Mouse (Mus musculus): Measurements from ENCODE around the gene Asb2. TPM values are rescaled to one million over a fixed set of nuclear protein-coding genes. Genes with fewer than 3 reads are reported as not detected.

Asb2 gene
- polyA plus RNA-seq, 1 experiment from 2014 or later, result 0.39 TPM

DNA sequence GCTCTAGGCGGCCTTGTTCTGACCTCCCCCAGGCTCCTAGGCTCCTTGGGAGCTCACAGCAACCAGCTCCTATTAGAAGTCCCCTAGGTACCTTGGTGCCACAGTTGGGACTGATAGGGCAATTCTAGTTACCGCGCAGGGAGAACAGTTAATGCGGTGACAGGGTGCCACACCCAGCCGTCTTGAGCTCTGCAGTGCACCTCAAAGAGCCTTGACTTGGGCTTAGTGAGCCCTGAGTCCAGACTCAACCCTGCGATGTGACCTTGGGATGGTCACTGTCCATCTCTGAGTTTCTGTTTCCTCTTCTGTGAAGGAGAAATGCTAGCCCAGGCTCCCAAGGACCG lies 12.5 kb upstream of the Asb2 start:
- ATAC-seq (ENCODE audit: low FRiP score, low TSS enrichment), result no peak
- WGBS, result 79% methylated on average over 7 of the region's 7 CpGs
- Histone ChIP-seq H3K4me1 (ENCODE audit: control insufficient read depth, insufficient read depth, low read length) (no peaks in the 10 kb centered on the region), H3K9me3 (ENCODE audit: control insufficient read depth, low read length) (no peaks in the 10 kb centered on the region), H3K4me2 (ENCODE audit: low read length) (no peak overlapping the region; the same call in 1 of the 2 replicates), H3K36me3 (ENCODE audit: control insufficient read depth, insufficient read depth, low read length) (no peaks in the 10 kb centered on the region), H3K27me3 (ENCODE audit: control insufficient read depth, insufficient read depth, low read length) (no peaks in the 10 kb centered on the region), H3K27ac (replicated peaks; ENCODE audit: low read depth, low read length) (no peak overlapping the region), H3K9ac (replicated peaks; ENCODE audit: low read length) (no peak overlapping the region), H3K4me3 (replicated peaks; ENCODE audit: low read depth, low read length) (no peak overlapping the region)
- DNase-seq, result no peak

DNA sequence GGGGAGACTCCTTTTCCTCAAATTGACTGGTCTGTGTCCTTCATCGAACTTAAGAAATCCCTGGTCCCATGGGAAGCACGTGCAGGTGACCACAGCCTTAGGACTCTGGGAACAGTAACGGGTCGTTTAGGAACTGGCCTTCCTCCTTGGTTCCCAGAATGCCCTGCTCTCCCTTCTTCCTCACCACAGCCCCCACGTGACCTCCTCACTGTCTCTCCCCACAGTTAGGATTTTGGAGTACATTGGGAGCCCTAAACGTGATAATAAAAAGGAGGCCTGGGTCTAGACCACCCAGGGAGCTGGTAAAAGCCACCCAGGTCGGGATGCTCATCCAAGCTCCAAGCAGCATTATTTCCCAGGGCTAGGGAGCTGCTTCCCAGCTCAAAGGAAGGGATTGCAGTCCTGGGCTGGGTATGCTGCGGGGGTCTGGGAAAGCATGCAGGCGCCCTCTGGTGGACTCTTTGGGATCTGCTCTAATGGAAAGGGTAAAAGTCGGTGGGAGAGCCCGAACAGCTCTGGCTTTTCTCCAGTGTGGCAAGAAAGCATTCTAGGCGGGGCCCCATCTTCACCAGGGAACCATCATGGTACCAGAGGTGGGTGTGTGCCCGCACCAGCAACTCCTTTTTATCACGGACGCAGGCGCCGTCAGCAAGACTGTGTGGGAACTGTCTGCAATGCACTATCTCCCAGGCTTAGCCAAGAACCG lies 12.0 kb upstream of the Asb2 start:
- H3K4me3 ChIP-seq (replicated peaks; ENCODE audit: low read depth, low read length), result no peak overlapping the region
- H3K36me3 ChIP-seq (ENCODE audit: control insufficient read depth, insufficient read depth, low read length), result no peaks in the 10 kb centered on the region
- H3K27ac ChIP-seq (replicated peaks; ENCODE audit: low read depth, low read length), result no peak overlapping the region
- peak overlapping the region; percentile 15; the same call in 1 of the 2 replicates for H3K4me2 ChIP-seq (ENCODE audit: low read length)
- WGBS, result 18% methylated on average over 18 of the region's 18 CpGs
- DNase-seq, result peak; percentile 89
- H3K9me3 ChIP-seq (ENCODE audit: control insufficient read depth, low read length), result no peaks in the 10 kb centered on the region
- ATAC-seq (ENCODE audit: low FRiP score, low TSS enrichment), result peak; percentile 74
- no peak overlapping the region for H3K9ac ChIP-seq (replicated peaks; ENCODE audit: low read length)
- no peaks in the 10 kb centered on the region for H3K4me1 ChIP-seq (ENCODE audit: control insufficient read depth, insufficient read depth, low read length)
- no peaks in the 10 kb centered on the region for H3K27me3 ChIP-seq (ENCODE audit: control insufficient read depth, insufficient read depth, low read length)

DNA sequence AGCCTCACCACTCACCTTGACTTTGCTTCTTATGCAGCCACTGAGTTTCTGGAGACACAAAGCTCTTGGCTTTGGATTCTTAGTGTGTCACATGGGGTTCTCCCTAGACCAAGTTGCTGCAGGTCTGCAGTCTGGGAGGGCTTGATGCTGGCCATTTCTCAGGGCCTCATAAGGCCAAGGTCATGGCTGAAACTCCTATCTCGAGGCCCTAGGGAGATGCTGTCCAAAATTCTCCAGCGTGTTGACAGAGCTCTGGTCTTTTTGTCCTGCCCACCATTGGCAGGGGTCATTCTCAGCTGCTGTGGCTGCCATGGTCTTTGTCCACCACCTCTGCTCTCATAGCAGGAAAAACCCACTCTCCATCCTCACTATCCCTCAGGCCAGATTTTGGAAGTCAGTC lies 11.4 kb upstream of the Asb2 start:
- H3K27ac ChIP-seq (replicated peaks; ENCODE audit: low read depth, low read length), result no peak overlapping the region
- no peaks in the 10 kb centered on the region for H3K4me1 ChIP-seq (ENCODE audit: control insufficient read depth, insufficient read depth, low read length)
- DNase-seq (no peak), ATAC-seq (ENCODE audit: low FRiP score, low TSS enrichment) (no peak)
- no peak overlapping the region for H3K4me3 ChIP-seq (replicated peaks; ENCODE audit: low read depth, low read length)
- 83% methylated on average over 2 of the region's 2 CpGs for WGBS
- H3K9ac ChIP-seq (replicated peaks; ENCODE audit: low read length), result no peak overlapping the region
- no peak overlapping the region for H3K4me2 ChIP-seq (ENCODE audit: low read length)
- H3K36me3 ChIP-seq (ENCODE audit: control insufficient read depth, insufficient read depth, low read length), result no peaks in the 10 kb centered on the region
- no peaks in the 10 kb centered on the region for H3K9me3 ChIP-seq (ENCODE audit: control insufficient read depth, low read length)
- H3K27me3 ChIP-seq (ENCODE audit: control insufficient read depth, insufficient read depth, low read length), result no peaks in the 10 kb centered on the region

DNA sequence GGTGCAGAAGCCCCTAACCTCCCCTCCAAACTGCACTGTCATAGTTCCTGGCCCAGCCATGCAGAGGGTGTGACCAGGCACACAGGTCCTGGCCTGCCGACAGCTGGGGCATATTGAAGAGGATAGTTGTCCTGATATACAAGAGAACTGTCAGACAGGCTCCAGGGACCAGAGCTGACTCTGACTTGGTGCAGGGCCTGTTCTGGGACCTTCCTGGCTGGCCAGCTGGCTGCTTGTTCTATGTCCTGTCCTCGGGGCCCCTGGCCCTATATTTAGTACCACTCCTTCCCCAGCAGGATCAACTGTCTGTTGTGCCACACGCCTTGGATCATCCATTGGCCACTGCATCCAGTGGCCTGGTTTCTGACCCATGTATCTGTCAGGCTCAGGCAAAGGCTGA lies 6.5 kb upstream of the Asb2 start:
- H3K27me3 ChIP-seq (ENCODE audit: control insufficient read depth, insufficient read depth, low read length), result no peaks in the 10 kb centered on the region
- WGBS, result 74% methylated on average over 3 of the region's 3 CpGs
- H3K9me3 ChIP-seq (ENCODE audit: control insufficient read depth, low read length), result no peaks in the 10 kb centered on the region
- H3K36me3 ChIP-seq (ENCODE audit: control insufficient read depth, insufficient read depth, low read length), result no peaks in the 10 kb centered on the region
- no peak for ATAC-seq (ENCODE audit: low FRiP score, low TSS enrichment)
- no peaks in the 10 kb centered on the region for H3K4me1 ChIP-seq (ENCODE audit: control insufficient read depth, insufficient read depth, low read length)
- H3K4me3 ChIP-seq (replicated peaks; ENCODE audit: low read depth, low read length), result no peak overlapping the region
- H3K27ac ChIP-seq (replicated peaks; ENCODE audit: low read depth, low read length), result no peak overlapping the region
- no peak overlapping the region for H3K9ac ChIP-seq (replicated peaks; ENCODE audit: low read length)
- H3K4me2 ChIP-seq (ENCODE audit: low read length), result no peak overlapping the region
- no peak for DNase-seq

DNA sequence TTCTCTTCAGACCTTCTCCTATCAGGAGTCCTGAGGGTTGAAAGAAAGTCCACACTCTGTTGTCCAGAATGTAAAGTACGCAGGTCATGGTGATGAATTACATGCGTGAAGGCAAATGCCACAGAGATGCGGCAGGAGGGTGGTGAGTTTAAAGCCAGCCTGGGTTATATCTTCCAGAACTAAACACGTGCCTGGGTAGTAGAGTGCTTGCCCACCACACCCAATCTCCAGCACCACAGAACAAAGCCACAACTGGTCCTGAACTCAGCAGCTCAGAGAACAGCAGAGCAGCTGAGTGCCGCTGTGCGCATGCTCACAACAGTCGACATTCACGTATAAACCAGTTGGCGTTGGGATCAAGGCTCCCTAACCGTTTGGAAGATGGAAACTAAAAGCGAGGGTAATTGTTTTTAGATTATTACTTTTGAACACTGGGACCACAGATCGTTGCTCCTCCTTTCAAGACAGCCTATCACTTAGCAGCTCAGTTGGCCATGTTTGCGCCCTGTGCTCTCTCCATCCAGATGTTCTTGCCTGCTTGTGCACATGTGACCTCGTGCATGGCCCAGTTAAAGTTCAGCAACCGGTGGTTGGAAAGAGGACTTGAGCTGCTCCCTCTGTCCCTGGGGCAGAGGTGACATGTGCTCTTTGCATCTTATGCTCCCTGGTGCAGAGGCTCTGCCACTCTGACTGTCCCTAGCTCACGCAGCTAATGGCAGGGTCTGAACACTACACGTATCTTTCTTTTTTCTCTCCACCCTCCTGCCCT lies 5.9 kb upstream of the Asb2 start:
- Histone ChIP-seq H3K36me3 (ENCODE audit: control insufficient read depth, insufficient read depth, low read length) (no peaks in the 10 kb centered on the region), H3K4me3 (replicated peaks; ENCODE audit: low read depth, low read length) (no peak overlapping the region), H3K9me3 (ENCODE audit: control insufficient read depth, low read length) (no peaks in the 10 kb centered on the region), H3K9ac (replicated peaks; ENCODE audit: low read length) (no peak overlapping the region), H3K27me3 (ENCODE audit: control insufficient read depth, insufficient read depth, low read length) (no peaks in the 10 kb centered on the region), H3K27ac (replicated peaks; ENCODE audit: low read depth, low read length) (no peak overlapping the region), H3K4me2 (ENCODE audit: low read length) (no peak overlapping the region), H3K4me1 (ENCODE audit: control insufficient read depth, insufficient read depth, low read length) (no peaks in the 10 kb centered on the region)
- DNase-seq, result no peak
- no peak for ATAC-seq (ENCODE audit: low FRiP score, low TSS enrichment)
- WGBS, result 92% methylated on average over 17 of the region's 17 CpGs

DNA sequence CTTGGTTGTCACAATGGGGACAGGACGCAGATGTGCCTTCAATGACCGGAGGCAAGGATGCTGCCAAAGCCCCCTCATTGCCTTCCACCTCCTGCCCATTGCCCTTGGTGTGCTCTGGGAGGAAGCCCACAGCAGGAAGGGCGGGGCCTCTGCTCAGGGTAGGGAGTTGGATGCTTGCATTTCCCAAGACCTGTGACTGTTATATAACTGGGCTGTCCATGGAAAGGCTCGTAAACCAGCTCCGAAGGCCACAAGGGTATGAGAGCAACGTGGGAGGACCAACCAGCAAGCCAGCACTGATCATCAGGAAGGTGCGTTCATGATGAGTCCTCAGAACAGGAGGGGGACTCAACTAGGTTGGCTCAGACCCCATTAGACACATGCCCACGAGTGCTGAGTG lies 5.0 kb upstream of the Asb2 start:
- Histone ChIP-seq H3K9ac (replicated peaks; ENCODE audit: low read length) (no peak overlapping the region), H3K4me1 (ENCODE audit: control insufficient read depth, insufficient read depth, low read length) (no peaks in the 10 kb centered on the region)
- 88% methylated on average over 8 of the region's 8 CpGs for WGBS

DNA sequence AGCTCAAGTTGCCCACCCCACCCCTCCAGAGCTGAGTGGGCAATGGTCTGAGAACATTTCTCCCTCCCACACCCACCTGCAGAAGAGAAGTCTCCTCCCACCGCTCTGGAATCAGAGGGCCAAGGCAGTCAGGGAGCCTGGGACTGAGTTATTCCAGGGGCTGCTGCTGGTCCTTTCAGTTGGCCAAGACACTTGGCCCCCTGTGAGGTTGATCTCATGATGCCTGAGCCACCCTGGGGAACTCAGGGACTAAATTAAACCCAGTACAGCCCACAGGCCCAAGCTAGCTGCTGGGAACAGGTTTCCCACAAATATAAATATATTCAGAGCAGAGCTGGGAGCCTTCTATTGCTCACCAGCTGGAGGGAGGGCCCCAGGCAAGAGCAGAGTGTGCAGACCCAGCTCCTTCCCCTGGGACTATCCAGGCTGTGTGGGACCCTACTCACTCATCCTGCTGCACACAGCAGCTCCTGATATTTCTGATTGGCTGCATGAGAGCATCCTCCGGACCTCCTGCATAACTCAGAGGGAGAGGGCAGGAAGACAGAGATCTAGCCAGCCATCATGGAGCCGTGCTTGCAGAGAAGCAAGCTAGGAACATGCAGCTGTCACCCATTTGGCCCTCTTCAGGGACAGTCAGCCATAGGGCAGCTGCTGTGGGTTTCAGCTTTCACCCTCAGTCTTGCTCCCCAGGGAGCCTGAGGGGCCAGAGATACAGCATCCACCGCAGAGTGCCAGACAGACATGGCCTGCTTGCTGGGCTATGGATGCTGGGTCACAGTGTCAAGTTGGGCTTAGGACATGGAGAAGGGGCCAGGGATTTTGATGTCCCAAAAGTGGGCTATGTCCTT lies 3.4 kb upstream of the Asb2 start:
- Histone ChIP-seq H3K4me3 (replicated peaks; ENCODE audit: low read depth, low read length) (no peak overlapping the region), H3K9me3 (ENCODE audit: control insufficient read depth, low read length) (no peaks in the 10 kb centered on the region), H3K9ac (replicated peaks; ENCODE audit: low read length) (no peak overlapping the region), H3K36me3 (ENCODE audit: control insufficient read depth, insufficient read depth, low read length) (no peaks in the 10 kb centered on the region), H3K27ac (replicated peaks; ENCODE audit: low read depth, low read length) (no peak overlapping the region), H3K27me3 (ENCODE audit: control insufficient read depth, insufficient read depth, low read length) (no peaks in the 10 kb centered on the region), H3K4me2 (ENCODE audit: low read length) (no peak overlapping the region), H3K4me1 (ENCODE audit: control insufficient read depth, insufficient read depth, low read length) (no peaks in the 10 kb centered on the region)
- DNase-seq, result no peak
- no peak for ATAC-seq (ENCODE audit: low FRiP score, low TSS enrichment)
- WGBS, result 82% methylated on average over 4 of the region's 4 CpGs

More for the DNA sequence above, 5.0 kb upstream of the Asb2 start:
- H3K36me3 ChIP-seq (ENCODE audit: control insufficient read depth, insufficient read depth, low read length), result no peaks in the 10 kb centered on the region
- no peaks in the 10 kb centered on the region for H3K9me3 ChIP-seq (ENCODE audit: control insufficient read depth, low read length)
- no peak overlapping the region for H3K27ac ChIP-seq (replicated peaks; ENCODE audit: low read depth, low read length)
- H3K4me3 ChIP-seq (replicated peaks; ENCODE audit: low read depth, low read length), result no peak overlapping the region
- H3K27me3 ChIP-seq (ENCODE audit: control insufficient read depth, insufficient read depth, low read length), result no peaks in the 10 kb centered on the region
- ATAC-seq (ENCODE audit: low FRiP score, low TSS enrichment), result no peak
- H3K4me2 ChIP-seq (ENCODE audit: low read length), result no peak overlapping the region
- DNase-seq, result no peak

DNA sequence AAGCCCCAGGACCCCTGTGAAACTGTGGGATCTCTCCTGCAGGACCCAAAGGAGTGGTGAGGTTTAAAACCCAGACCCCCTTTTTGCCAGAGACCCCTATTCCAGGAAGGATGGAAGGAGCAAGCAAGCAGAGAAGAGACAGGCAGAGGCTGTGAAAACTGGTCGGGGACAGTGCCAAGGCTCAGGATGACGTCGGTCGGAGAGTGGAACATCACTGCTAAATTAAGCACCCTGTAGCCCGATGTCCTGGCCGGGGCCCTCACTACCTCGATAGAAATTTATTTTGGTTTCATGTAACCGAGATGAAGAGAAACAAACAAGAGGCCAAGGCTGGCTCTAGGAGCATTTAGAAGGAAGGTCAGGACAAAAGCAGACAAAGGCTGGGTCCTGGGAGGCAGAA lies 2.4 kb upstream of the Asb2 start:
- no peak overlapping the region for H3K4me2 ChIP-seq (ENCODE audit: low read length)
- no peaks in the 10 kb centered on the region for H3K4me1 ChIP-seq (ENCODE audit: control insufficient read depth, insufficient read depth, low read length)
- H3K9me3 ChIP-seq (ENCODE audit: control insufficient read depth, low read length), result no peaks in the 10 kb centered on the region
- no peaks in the 10 kb centered on the region for H3K36me3 ChIP-seq (ENCODE audit: control insufficient read depth, insufficient read depth, low read length)
- WGBS, result 79% methylated on average over 8 of the region's 8 CpGs
- no peak overlapping the region for H3K4me3 ChIP-seq (replicated peaks; ENCODE audit: low read depth, low read length)
- ATAC-seq (ENCODE audit: low FRiP score, low TSS enrichment) (no peak), DNase-seq (no peak)
- no peak overlapping the region for H3K27ac ChIP-seq (replicated peaks; ENCODE audit: low read depth, low read length)
- no peak overlapping the region for H3K9ac ChIP-seq (replicated peaks; ENCODE audit: low read length)
- no peaks in the 10 kb centered on the region for H3K27me3 ChIP-seq (ENCODE audit: control insufficient read depth, insufficient read depth, low read length)
